ENCODE assay signal across 8 mouse cellular contexts in the genomic region with DNA sequence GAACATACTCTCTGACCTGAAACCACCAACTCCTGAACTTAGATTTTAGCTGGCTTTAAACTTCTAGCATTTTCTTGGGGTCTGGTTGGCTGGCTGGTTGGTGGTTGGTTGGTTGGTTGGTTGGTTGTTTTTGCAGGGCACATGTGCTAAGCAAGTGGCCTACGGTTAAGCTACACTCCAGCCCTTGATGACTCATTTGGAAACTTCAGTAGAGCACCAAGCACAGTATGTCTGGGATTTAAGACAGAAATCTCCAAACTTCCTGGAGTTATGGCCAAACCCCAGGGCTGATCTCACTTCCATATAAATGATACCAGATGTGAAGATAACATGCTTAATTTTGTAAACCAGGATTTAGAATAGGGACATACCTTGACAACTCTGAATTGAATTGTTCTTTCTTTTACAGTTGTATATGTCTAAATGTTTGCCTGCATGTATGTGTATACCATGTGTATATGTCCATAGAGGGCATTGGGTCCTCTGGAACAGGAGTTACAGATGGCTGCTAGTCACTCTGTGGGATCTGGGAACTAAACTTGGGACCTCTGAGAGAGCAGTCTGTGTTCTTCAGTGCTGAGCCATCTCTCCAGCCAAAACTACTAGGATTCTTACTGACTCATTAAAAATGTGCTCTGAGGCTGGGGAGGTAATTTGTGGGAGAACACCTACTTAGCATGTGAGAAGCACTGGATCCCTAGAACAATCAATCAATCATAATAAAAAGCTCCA. TPM values are rescaled to one million over a fixed set of nuclear protein-coding genes. Genes with fewer than 3 reads are reported as not detected.
A peak's percentile ranks its signal among the peaks of the same experiment; 100 is the strongest.
DNase-seq lines count a peak whose midpoint lies in the region; ATAC-seq and TF ChIP-seq lines count a peak whose summit lies in the region.
"Not testable (repeated sequence)": the region's sequence is repeated elsewhere in the genome, so short reads cannot be mapped to it uniquely, and the experiment has no call there.

No protein-coding gene starts in this region.

- H3K4me1 ChIP-seq in lung, postnatal 0 days (ENCODE audit: insufficient read depth, low read depth, low read length): not testable (repeated sequence)

- H3K27ac ChIP-seq in lung, postnatal 0 days (ENCODE audit: low read length): not testable (repeated sequence)

- peak; percentile 65 for TF ChIP-seq EP300 in lung, postnatal 0 days (IDR thresholded peaks at IDR 0.05)

- intact Hi-C loops in gastrocnemius, postnatal 36 days (cut with DNase I): not testable (repeated sequence)

- not testable (repeated sequence) for H3K36me3 ChIP-seq in lung, postnatal 0 days (ENCODE audit: insufficient read depth, low read length)

- ATAC-seq in Patski: peak; percentile 48
- ATAC-seq in lung, postnatal 0 days: peak; percentile 72

- not testable (repeated sequence) for H3K27me3 ChIP-seq in Patski; lung, postnatal 0 days (replicated peaks; ENCODE audit: insufficient read depth, low read length)

- not testable (repeated sequence) for H3K4me2 ChIP-seq in lung, postnatal 0 days (replicated peaks; ENCODE audit: low read depth, low read length)

- 58% methylated on average over 1 of the region's 1 CpGs for WGBS in lung, postnatal 0 days

- not testable (repeated sequence) for DNase-seq in Patski (ENCODE audit: low read depth, low spot score)
- DNase-seq in embryo, embryonic 10.5 days (ENCODE audit: low spot score): peak; percentile 31
- DNase-seq in gastrocnemius, postnatal 36 days: peak; percentile 63 to 75
- DNase-seq in induced T-regulatory cell, adult 2 months (ENCODE audit: low read depth): peak; percentile 43
- peak; percentile 58 to 72 for DNase-seq in left cerebral cortex, adult 18-20 months (ENCODE audit: low spot score in 2 of 2)
- peak; percentile 53 for DNase-seq in lung, postnatal 0 days (ENCODE audit: low spot score)
- peak; percentile 62 for DNase-seq in ovary, postnatal 14 days (ENCODE audit: low spot score)
- DNase-seq in thymus, postnatal 4 days: peak; percentile 39

- in situ Hi-C loops in Patski (cut with MboI; ENCODE audit: low pct_unique_long_range_greater_than_20kb): not testable (repeated sequence)

- CTCF ChIA-PET in Patski (lab: Charles Lee): interaction anchor here (17.5 to 29.7 kb wide), 3 partner anchors 14 to 36 kb away, joined by 518 to 1630 read pairs (median 545); a partner anchor contains a TSS

- TF ChIP-seq CTCF in Patski (IDR thresholded peaks at IDR 0.05); lung, postnatal 0 days (IDR thresholded peaks at IDR 0.05): not testable (repeated sequence)

- H3K9me3 ChIP-seq in lung, postnatal 0 days (ENCODE audit: low read length): not testable (repeated sequence)

- not testable (repeated sequence) for H3K4me3 ChIP-seq in lung, postnatal 0 days (ENCODE audit: low read depth, low read length)

- H3K9ac ChIP-seq in lung, postnatal 0 days (replicated peaks; ENCODE audit: low read depth): not testable (repeated sequence)

- POLR2A ChIA-PET in Patski (lab: Charles Lee): interaction anchor here (0.7 to 3.3 kb wide), 9 partner anchors 8 to 45 kb away, joined by 3 to 27 read pairs (median 6); no protein-coding TSS in a partner anchor

RNA-seq across cellular contexts. Expression of a gene that starts 39.4 kb away (rescaled TPM):
- polyA plus RNA-seq in Patski (2021): 32.3 TPM
- 1 to 10 TPM; 9.3 to 9.9 TPM for total RNA-seq in gastrocnemius, postnatal 36 days (2021)
- 10 to 100 TPM; 50.4 to 62.5 TPM for total RNA-seq in left cerebral cortex, adult 18-20 months (2021)
- 7.9 and 8.3 TPM in 2 replicates for polyA plus RNA-seq in lung, postnatal 0 days (2015; fragmentation: Nextera tagmentation; extraction: Ambion mirVana)

RNA-seq across cellular contexts. Expression of a gene that starts 48.4 kb away (rescaled TPM):
- polyA plus RNA-seq in Patski (2021): 69.8 TPM
- total RNA-seq in gastrocnemius, postnatal 36 days (2021): 10 to 100 TPM; 26.6 to 27.9 TPM
- total RNA-seq in left cerebral cortex, adult 18-20 months (2021): 10 to 100 TPM; 70.0 to 73.7 TPM
- 17.7 and 19.3 TPM in 2 replicates for polyA plus RNA-seq in lung, postnatal 0 days (2015; fragmentation: Nextera tagmentation; extraction: Ambion mirVana)

Comparison
In these comparisons a context has a peak if more than half of its experiments do, and no peak if none do; other contexts are left out.
1. RNA of a gene that starts 39.4 kb away (total RNA-seq): 50.4 to 62.5 TPM in left cerebral cortex, adult 18-20 months; 9.3 to 9.9 TPM in gastrocnemius, postnatal 36 days; every median in the first group is over 4 times any median in the second.